Mouse (Mus musculus): ENCODE data around the gene Olfr1030.
"Not testable (repeated sequence)": the region's sequence is repeated elsewhere in the genome, so short reads cannot be mapped to it uniquely, and the experiment has no call there.

The Olfr1030 gene

DNA sequence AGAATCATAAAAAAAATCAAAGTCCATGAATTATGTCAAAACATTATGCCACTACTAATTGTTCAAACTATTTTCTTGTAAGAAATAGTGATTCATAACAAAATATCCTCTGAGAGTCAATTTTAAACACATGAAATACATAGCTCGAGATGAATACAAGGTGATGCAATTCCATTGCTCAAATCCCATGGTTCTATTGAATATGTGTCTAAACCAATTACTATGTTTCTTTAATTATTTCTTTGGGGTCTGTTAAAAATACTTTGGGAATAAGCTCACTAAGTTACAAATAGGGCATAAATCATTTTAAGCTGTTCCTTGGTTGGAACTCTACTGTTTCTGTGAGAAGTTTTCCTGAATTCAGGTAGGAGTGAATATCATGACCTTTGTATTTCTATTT is at the start of gene Olfr1030:
Olfr1030 (plus strand) TSS at position 301 of the 400 bp plus-strand sequence.
- no peak for DNase-seq (ENCODE audit: low spot score)

DNA sequence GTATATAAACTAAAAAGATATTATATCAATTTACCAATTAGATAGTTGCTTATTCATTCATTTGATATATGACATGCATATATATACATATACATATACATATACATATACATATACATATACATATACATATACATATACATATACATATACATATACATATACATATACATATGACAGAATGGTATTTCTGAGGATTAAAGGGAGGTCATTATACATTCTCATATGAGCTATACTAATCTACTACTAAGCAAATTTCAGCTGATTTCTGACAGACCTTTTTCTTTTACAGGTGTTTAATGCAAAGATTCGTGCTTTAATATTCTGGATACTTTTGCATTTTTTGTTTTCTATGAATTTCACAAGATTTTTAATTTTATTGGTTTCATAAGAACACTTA is 28.9 kb upstream of the Olfr1030 start, which contains the start of gene Olfr1028:
Olfr1028 (plus strand) TSS at position 301 of the 400 bp plus-strand sequence.
- DNase-seq (ENCODE audit: low spot score) = no peak

DNA sequence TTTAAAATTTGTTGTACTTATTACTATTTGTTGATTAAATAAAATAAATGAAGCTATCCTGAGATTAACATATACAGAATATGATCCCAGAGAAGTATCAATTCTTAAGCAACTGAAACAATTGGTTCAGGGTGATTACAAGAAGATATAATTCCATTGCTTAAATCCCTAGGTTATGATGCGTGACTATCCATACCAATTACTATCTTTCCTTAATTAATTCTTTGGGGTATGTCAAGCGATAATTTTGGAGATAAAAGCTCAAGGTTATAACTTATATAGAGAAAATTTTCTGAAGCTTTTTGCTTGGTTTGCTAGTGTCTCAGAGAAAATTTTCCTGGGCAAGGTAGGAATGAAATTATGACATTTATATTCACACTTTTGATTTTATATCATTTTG is 5.5 kb upstream of the Olfr1030 start, which contains the start of gene Olfr1029:
Olfr1029 (plus strand) TSS at position 301 of the 400 bp plus-strand sequence.
- no peak for DNase-seq (ENCODE audit: low spot score)

DNA sequence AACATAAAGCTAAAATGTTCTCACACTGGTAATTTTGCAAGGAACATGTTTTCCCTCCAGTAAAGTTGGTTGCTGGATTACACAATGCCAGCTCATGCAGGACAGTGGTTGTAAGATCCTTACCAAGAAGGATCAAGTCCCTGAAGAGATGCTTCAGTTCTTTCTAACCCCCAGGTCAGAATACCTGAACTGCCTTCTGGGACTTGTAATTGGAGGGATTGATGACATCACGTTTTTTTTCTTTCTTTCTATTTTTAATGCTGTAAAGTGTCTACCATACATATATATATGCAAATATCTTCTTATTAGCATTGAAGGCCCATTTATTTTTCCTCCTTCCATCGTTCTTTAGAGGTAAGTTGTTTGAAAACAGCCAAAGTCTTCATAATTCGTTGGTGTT is 10.9 kb downstream of the Olfr1030 start, which contains the start of gene Olfr1031:
Olfr1031 (plus strand) TSS at position 301 of the 400 bp plus-strand sequence.
- no peak for DNase-seq (ENCODE audit: low spot score)

DNA sequence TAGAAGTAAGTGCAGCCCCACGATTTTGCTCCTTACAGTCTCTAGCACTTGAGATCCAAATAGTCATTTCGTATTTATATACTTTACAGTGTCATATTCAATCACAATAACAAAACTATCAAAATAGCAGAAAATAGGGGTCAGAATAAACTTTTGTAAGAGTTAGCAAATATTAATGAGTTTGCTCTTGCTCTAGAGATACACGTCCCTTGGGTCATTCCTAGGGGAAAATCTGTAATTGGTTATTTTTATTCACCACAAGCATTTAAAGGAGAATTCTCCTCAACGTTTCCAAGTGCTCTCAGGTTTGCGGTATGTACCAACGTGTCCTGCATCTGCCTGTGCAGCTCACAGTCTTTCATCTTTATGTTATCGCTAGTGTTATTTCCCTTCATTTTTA is 26.2 kb downstream of the Olfr1030 start, which contains the start of gene Olfr1032:
Olfr1032 (plus strand) TSS at position 301 of the 400 bp plus-strand sequence.
- no peak for DNase-seq (ENCODE audit: low spot score)

DNA sequence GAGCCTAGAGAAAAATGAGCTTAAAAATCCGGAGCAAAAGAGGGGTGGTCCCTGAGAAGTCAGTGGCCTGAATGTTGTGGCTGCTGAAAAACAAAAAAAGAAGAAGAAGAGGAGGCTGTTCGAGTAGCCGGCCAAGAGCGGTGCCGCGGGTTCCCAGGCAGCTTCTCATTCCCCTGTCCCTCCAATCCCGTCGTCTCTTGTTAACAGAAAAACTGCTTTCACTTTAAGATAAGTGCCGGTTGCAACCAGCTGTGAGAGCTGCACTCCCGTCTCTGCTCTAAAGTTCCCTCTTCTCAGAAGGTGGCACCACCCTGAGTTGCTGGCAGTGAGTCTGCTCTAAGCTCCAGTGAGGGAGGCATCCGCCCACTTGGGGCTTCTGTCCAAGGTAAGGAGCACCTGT is 41.3 kb downstream of the Olfr1030 start, which contains the start of gene Olfr1033:
Olfr1033 (plus strand) TSS at position 228 of the 400 bp plus-strand sequence.
- DNase-seq (ENCODE audit: low spot score) = peak; percentile 6

DNA sequence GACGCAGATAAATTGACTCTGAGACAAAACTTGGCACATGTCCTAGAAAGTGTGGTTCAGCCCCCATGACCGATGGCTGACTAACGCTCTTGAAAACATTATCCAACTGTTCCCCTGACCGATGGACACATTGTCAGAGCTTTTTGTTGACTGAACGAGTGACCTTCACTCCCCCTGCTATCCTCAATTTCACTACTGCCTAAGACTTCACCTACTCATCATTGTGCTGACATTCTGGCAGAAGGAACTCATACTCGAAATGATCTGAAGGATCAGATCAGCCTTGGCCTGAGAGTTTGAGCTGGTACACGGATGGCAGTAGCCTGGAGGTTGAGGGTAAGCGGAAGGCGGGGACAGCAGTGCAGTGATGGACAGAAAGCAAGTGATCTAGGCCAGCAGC is 42.4 kb downstream of the Olfr1030 start:
- DNase-seq (ENCODE audit: low spot score) = not testable (repeated sequence)
